Mouse (Mus musculus) embryonic fibroblast, embryonic 13.5 days (primary cell): ENCODE measurements around the gene Kalrn. TPM values are rescaled to one million over a fixed set of nuclear protein-coding genes. Genes with fewer than 3 reads are reported as not detected.

Experiments used
- H3K27ac ChIP-seq: 2 replicates; pipeline ENCODE4 v1.5.1; 2012; ENCODE audit warnings: low read length, control low read depth, inconsistent platforms; ENCODE audit not compliant: insufficient read depth
- H3K4me1 ChIP-seq: 2 replicates; pipeline ENCODE4 v1.6.1; 2011; ENCODE audit warnings: low read length; ENCODE audit not compliant: control insufficient read depth, insufficient read depth
- H3K4me3 ChIP-seq: 2 replicates; pipeline ENCODE4 v1.5.1; 2011; ENCODE audit warnings: mild to moderate bottlenecking, control low read depth, low read length; ENCODE audit not compliant: insufficient read depth
- CTCF ChIP-seq: IDR thresholded peaks from 2 replicates; pipeline ENCODE4 v1.5.1; 2011; ENCODE audit warnings: mild to moderate bottlenecking, control low read depth, low read length, moderate library complexity, borderline replicate concordance; ENCODE audit not compliant: insufficient read depth
- POLR2A ChIP-seq: IDR thresholded peaks from 2 replicates; pipeline ENCODE4 v1.6.1; 2011; ENCODE audit warnings: low read depth, mild to moderate bottlenecking, control low read depth, low read length, moderate library complexity
- polyA plus RNA-seq: library from polyadenylated mRNA; stranded (reverse); fragments of >200 nt; gene quantifications from 2 replicates; pipeline ENCODE4 v1.2.4, GENCODE M21; 2011; ENCODE audit warnings: low read depth; ENCODE audit not compliant: missing spikeins, insufficient read length

Gene Kalrn
- polyA plus RNA-seq, 1 experiment, result 25.5 TPM

DNA sequence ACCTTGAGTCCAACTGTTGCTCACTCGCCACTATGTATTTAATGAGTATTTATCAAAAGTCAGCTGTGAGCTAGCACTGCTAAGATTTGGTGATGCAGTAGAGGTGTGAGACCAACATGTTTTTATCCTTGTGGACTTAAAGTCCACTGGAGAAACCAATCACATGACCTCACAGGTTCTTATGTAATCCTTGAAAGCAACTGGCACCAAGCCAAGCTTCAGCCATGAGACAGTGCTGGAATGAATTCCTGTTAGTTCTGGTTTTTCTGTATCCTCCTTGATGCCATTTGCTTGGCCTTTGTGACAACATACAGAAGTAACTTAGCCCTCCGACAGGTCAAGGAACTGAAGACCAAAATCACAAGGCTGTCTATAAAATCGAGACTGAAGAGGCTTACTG, 413.8 kb downstream of the Kalrn start:
- H3K4me3 ChIP-seq, result no peak overlapping the region
- H3K27ac ChIP-seq, result no peak overlapping the region
- no peaks in the 10 kb centered on the region for H3K4me1 ChIP-seq
- no peak for TF ChIP-seq CTCF
- TF ChIP-seq POLR2A, result no peak

DNA sequence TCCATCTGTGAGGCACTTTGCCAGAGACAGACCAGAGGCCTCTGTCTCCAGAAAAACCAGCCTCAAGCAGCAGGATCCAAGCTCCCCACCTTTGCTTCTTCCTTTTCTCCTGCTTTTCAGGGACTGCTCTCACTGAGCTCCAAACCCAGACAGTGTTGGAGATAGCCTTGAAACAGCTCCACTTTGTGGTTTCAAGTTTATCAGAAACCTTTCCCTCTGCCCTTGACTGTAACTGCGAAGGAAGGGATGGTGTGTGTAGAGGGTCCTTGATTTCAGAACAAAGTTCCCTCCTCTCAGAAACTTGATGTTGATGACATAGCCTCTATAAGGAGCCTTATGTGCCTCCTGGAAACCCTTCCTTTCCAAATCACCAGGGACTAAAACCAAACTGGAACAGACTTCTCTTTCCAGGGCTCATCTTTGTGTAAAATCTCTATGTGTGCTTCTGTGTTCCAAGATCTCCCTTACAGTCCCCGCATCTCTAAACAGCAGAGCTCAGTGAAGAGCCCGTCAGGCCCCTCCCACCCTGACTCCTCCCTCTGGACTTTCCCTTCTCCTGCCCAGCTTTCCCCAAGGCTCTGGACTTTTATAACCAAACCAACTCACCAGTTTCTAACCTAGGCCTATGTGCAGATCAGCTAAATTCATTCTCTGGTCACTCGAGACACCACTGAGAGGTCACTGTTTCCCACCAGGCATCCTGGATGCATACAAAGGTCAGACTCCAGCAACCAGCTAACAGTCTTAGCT, 415.8 kb downstream of the Kalrn start:
- TF ChIP-seq CTCF, result no peak
- TF ChIP-seq POLR2A, result no peak
- Histone ChIP-seq H3K27ac (no peak overlapping the region), H3K4me3 (no peak overlapping the region), H3K4me1 (no peaks in the 10 kb centered on the region)

DNA sequence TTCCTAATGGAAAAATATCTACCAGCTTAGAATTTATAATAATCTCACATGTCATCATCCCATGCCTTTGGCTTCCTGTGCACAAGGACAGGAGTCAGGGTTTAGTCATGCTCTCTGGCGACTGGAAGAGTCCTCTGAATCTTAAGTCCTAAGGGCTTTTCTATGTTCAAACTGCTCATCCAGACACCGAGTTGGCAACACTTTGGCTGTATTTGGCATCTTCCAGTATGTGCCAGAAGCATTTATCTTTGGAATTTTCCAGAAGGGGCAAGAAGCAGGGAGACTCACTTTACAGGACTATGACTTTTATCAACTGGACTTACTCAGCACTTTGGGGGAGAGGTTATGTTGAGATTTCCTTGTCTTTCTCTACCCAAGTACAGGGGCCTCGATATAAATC, 417.6 kb downstream of the Kalrn start:
- no peak for TF ChIP-seq POLR2A
- TF ChIP-seq CTCF, result no peak
- no peaks in the 10 kb centered on the region for H3K4me1 ChIP-seq
- H3K27ac ChIP-seq, result no peak overlapping the region
- H3K4me3 ChIP-seq, result no peak overlapping the region

DNA sequence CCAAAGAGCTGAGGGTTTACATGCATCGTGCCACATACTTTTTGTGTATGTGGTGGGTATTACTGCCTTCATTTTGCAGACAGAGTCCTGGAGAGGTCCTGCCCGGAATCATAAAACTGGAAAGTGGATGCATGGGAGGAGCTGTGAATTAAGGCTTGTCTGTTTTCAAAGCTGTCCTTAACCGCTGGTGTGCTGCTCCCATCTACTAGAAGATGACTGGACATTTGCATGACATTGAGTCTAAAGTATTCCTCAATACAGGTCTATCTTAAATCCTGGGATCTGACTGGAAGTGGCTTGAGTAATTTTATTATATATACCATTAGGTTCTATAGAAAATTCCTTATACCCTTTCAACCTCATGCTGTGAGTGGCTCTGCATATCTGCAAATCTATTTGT, 418.4 kb downstream of the Kalrn start:
- no peak overlapping the region for H3K4me3 ChIP-seq
- H3K4me1 ChIP-seq, result no peaks in the 10 kb centered on the region
- no peak overlapping the region for H3K27ac ChIP-seq
- no peak for TF ChIP-seq CTCF

DNA sequence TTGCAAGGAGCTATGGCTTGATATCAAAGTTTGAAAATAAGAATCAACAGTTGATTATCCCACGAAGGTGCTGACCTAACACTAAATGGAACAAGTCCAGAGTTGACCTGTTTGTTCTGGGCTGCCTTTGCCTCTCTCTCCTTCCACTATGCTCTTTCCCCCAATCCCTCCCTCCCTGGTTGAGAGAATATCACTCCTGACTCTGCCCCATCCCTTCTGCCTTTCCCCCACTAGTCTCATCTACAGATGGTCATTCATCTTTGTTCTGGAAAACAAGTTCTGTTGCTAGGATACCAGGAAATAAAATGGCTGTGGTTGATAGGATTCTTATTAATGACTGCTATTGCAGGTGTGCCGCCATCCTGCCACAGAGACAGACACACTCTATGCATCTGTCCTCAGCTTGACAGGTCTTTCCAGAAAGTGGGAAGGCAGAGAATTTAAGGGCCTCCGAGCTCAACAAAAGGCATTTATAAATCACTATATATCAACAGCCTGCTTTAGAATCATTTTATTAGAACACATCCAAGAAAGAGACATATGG, 421.7 kb downstream of the Kalrn start:
- Histone ChIP-seq H3K4me3 (no peak overlapping the region), H3K4me1 (no peaks in the 10 kb centered on the region), H3K27ac (no peak overlapping the region)
- TF ChIP-seq POLR2A (no peak), CTCF (no peak)

DNA sequence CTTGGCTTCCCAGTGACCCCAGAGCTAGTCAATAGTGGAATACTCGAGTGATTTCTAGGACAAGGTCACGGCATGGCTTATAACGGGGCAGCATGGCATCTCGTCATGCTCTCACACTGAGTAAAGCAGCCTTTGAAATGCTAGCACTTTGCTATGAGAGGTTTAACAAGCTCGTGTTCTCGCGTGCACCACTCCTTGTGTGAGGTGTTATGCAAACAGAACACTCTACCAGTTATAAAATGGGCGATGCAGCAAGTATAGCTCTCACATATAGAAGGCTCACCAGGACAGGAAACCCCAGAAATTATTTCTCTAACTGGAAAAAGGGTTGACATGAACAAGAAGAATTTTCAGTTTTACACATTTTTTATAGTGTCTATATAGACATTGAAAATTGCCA, 431.7 kb downstream of the Kalrn start:
- H3K4me1 ChIP-seq, result 0 out of 2 replicates have a peak, but pooled peaks cover 3% of the 10 kb centered on the region
- no peak overlapping the region for H3K27ac ChIP-seq
- H3K4me3 ChIP-seq, result no peak overlapping the region
- no peak for TF ChIP-seq CTCF
- no peak for TF ChIP-seq POLR2A

DNA sequence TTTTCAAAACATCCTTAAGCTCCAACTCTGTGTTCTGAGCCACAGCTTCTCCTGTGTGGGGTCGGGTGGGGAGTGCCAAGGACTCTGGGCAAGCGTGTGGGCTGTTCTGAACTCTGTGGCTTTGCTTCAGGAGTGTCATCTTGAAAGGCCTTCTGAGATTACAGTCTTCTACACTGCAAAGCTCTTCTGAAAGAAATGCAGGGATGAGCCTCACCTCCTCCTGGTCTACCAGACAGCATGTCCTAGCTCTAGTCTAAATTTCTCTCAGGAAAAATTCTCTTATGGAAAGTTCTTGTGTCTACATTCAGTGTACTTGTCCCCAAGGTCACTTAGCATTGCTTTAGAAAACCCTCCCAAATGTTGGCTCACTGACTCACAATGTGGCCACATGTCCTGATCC, 438.3 kb downstream of the Kalrn start:
- no peaks in the 10 kb centered on the region for H3K4me1 ChIP-seq
- no peak overlapping the region for H3K27ac ChIP-seq
- TF ChIP-seq POLR2A, result no peak
- TF ChIP-seq CTCF, result no peak
- no peak overlapping the region for H3K4me3 ChIP-seq

DNA sequence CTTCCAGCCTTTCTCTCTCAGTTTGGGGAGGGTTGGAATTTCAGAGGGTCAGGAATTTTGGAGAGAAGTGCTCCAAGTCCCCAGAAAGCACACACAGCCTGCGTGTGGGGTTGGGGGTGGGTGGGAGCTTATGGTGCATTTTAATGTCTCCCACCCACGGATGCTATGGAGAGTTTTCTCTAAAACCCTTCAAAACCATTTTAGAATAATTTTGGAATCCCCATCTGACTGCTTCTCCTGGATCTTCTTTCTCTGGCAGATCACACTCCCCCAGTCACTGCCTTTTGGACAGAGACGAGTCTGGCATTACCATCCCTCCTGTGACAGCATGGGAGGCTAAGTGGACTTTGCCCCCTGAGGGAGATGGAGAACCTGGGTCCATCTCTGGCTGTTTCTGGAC, 438.7 kb downstream of the Kalrn start:
- TF ChIP-seq POLR2A (no peak), CTCF (no peak)
- no peak overlapping the region for H3K4me3 ChIP-seq
- no peaks in the 10 kb centered on the region for H3K4me1 ChIP-seq
- no peak overlapping the region for H3K27ac ChIP-seq

DNA sequence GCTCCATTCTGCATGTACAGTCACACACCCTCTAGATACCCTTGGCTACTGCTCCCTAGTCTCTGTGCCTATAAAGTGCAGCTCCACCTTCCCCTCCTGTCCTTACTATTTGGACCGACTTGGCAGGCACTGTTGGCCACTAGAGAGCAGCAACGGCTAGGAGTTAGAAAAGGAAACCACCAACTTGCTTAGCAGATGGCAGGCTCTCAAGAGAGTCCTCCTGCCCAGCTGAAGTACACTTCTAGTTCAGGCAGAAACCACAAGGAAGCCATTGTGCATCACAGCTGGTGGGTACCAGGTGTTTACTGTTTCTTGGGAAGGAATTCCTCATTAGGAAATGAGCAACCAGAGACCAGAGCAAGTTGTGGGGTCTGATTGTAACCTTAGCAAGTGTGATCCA, 447.7 kb downstream of the Kalrn start:
- H3K27ac ChIP-seq, result no peak overlapping the region
- TF ChIP-seq CTCF (peak; percentile 82; the same call in 1 of the 2 replicates), POLR2A (no peak)
- 0 out of 2 replicates have a peak, but pooled peaks cover 3% of the 10 kb centered on the region for H3K4me1 ChIP-seq
- no peak overlapping the region for H3K4me3 ChIP-seq

DNA sequence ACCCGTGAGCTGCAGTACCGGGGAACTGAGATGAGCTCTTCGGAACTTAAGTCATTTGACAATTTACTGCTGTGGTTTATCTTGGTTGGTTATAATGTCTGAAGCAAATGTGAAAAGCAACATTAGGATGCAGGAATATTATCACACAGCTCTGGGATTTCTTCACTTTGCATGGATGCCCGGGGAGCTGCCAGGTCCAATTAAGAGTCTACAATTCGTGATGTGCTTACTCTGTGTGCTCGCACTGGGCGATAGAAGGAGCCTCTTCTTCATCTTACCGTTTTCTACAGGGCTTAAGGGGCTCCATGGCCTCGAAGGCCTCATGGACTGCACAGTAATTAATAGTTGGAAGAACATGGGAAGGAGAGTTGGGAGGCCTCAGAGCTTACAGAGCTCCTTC, 450.8 kb downstream of the Kalrn start:
- no peak overlapping the region for H3K4me3 ChIP-seq
- TF ChIP-seq CTCF (no peak), POLR2A (no peak)
- H3K27ac ChIP-seq, result no peak overlapping the region
- H3K4me1 ChIP-seq, result 0 out of 2 replicates have a peak, but pooled peaks cover 3% of the 10 kb centered on the region
